Comparison of ENCODE assay signal across 28 mouse cellular contexts in the genomic region with DNA sequence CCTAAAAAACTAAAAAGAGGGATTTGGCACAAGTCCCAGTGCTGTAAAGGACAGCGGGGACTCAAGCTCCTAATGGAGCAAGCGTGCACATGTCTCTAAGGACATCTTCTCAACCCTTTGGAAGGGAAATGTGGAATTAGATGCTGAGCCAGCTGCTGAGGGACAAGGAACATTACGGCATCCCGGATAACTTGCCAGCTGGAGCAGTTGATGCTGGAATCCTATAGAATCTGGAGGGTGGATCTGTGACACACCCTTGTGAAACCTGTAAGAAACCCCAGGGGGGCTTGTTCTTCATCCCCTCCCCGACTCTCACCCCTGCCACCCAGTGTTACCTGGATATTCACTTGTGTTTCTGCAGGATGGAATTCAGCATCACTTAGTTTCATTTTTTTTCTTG. TPM values are rescaled to one million over a fixed set of nuclear protein-coding genes. Genes with fewer than 3 reads are reported as not detected.
DNase-seq lines count a peak whose midpoint lies in the region; ATAC-seq lines count a peak whose summit lies in the region.
"Had no signal": no experiment of that assay in that cellular context is flagged by ENCODE, and none has a peak within 500 bp of the region (broad histone marks: within the 10 kb centered on the region; RNA-seq: fewer than 3 reads in every experiment).

No protein-coding gene starts in this region.

- peaks cover 8% of the 10 kb centered on the region for H3K4me1 ChIP-seq in heart, embryonic 12.5 days (replicated peaks)

- H3K4me2 ChIP-seq in heart, embryonic 12.5 days, result no peak overlapping the region
- H3K4me2 ChIP-seq: forebrain, embryonic 12.5 days; hindbrain, embryonic 15.5 days; liver, embryonic 12.5 days; midbrain, embryonic 11.5 days; neural tube, embryonic 15.5 days had no signal

- peaks cover 9% of the 10 kb centered on the region for H3K27me3 ChIP-seq in heart, embryonic 12.5 days (replicated peaks)
- H3K27me3 ChIP-seq: neural tube, embryonic 15.5 days had no signal

- no peaks in the 10 kb centered on the region for H3K36me3 ChIP-seq in heart, embryonic 12.5 days
- H3K36me3 ChIP-seq: forebrain, embryonic 12.5 days; hindbrain, embryonic 15.5 days; liver, embryonic 12.5 days; neural tube, embryonic 15.5 days had no signal

- DNase-seq in heart, adult 11 months, result peak; percentile 88
- DNase-seq in right cerebral cortex, postnatal 25 days, result peak; percentile 15
- no peak for DNase-seq in right cerebral cortex, postnatal 4 days
- peak; percentile 17 for DNase-seq in gastrocnemius, postnatal 25 days
- peak; percentile 22 for DNase-seq in heart, postnatal 4 days
- DNase-seq in c-Kit-positive CD71-positive TER-119-positive erythroid progenitor cells, embryonic 14.5 days (ENCODE audit: low spot score), result no peak
- DNase-seq: adrenal gland, postnatal 14 days; cerebellum, adult 11 months; cerebellum, adult 9-11 months; kidney, adult 2 months; lung, adult 18-20 months; lung, postnatal 14 days; right cerebral cortex, adult 18-20 months; thymus, adult 2 months; thymus, postnatal 4 days had no signal

- no peak overlapping the region for H3K4me3 ChIP-seq in heart, embryonic 12.5 days
- H3K4me3 ChIP-seq: erythroblast, embryonic 14.5 days; forebrain, embryonic 12.5 days; hindbrain, embryonic 15.5 days; left cerebral cortex, adult 2 months; liver, embryonic 12.5 days; neural tube, embryonic 15.5 days had no signal

- WGBS in heart, embryonic 12.5 days, result 78% methylated on average over 5 of the region's 5 CpGs

- no peak overlapping the region for H3K9ac ChIP-seq in heart, embryonic 12.5 days
- H3K9ac ChIP-seq: forebrain, embryonic 12.5 days; hindbrain, embryonic 15.5 days; liver, embryonic 12.5 days; neural tube, embryonic 15.5 days had no signal

- H3K9me3 ChIP-seq in heart, embryonic 12.5 days (replicated peaks), result no peaks in the 10 kb centered on the region
- H3K9me3 ChIP-seq: forebrain, embryonic 12.5 days; hindbrain, embryonic 15.5 days; liver, embryonic 12.5 days; neural tube, embryonic 15.5 days had no signal

- H3K27ac ChIP-seq in heart, embryonic 12.5 days (ENCODE audit: poor library complexity, severe bottlenecking), result no peak overlapping the region
- H3K27ac ChIP-seq: forebrain, embryonic 12.5 days; hindbrain, embryonic 15.5 days; kidney, postnatal 0 days; left cerebral cortex, adult 2 months; liver, embryonic 12.5 days; neural tube, embryonic 15.5 days; stomach, postnatal 0 days had no signal

- no peak for ATAC-seq in heart, embryonic 12.5 days (ENCODE audit: insufficient number of reproducible peaks, low FRiP score)
- ATAC-seq: activated CD4-positive, CD25-positive, alpha-beta regulatory T cell, adult 4 months; liver, embryonic 12.5 days had no signal

RNA-seq across cellular contexts. Expression of gene Tmem26, which starts 4.0 kb away (rescaled TPM):
- polyA plus RNA-seq in heart, embryonic 12.5 days (2016; fragmentation: Nextera tagmentation; extraction: Ambion mirVana), result 6.3 and 6.8 TPM in 2 replicates
- total RNA-seq in gastrocnemius, postnatal 25 days (2021), result under 1 TPM; 0.26 to 0.51 TPM
- 1 to 10 TPM; 2.1 to 2.2 TPM for total RNA-seq in heart, postnatal 4 days (2021)
- total RNA-seq: MEL had no signal
- polyA plus RNA-seq: activated CD4-positive, CD25-positive, alpha-beta regulatory T cell, adult 4 months; C2C12; erythroblast, embryonic 14.5 days had no signal

Comparison
In these comparisons a context has a peak if more than half of its experiments do, and no peak if none do; other contexts are left out.
1. DNase-seq: peak in heart, adult 11 months (single experiment), right cerebral cortex, postnatal 25 days (single experiment), gastrocnemius, postnatal 25 days (single experiment) and heart, postnatal 4 days (single experiment); none in right cerebral cortex, postnatal 4 days (single experiment) and c-Kit-positive CD71-positive TER-119-positive erythroid progenitor cells, embryonic 14.5 days (single experiment).